Mouse (Mus musculus) intestine, embryonic 15.5 days (tissue): ENCODE results near the gene Muc16. TPM values are rescaled to one million over a fixed set of nuclear protein-coding genes. Genes with fewer than 3 reads are reported as not detected.

Source experiments
- polyA plus RNA-seq: library from polyadenylated mRNA; unstranded; fragments of >200 nt; fragmentation: Nextera tagmentation; extraction: Ambion mirVana; gene quantifications from 2 replicates; pipeline ENCODE4 v1.2.1, GENCODE M21; 2015

Gene Muc16
- polyA plus RNA-seq, 1 experiment from 2014 or later, result 3.5 TPM

Other genes with a start within 250 kb of the Muc16 start
- gene Mbd3l2, start 243.9 kb downstream of the Muc16 start, polyA plus RNA-seq, result not detected in 2 replicates
- 3.4 and 3.7 TPM in 2 replicates for gene Zfp558, start 196.3 kb downstream of the Muc16 start, polyA plus RNA-seq
- gene Mbd3l1, start 196.2 kb downstream of the Muc16 start, polyA plus RNA-seq, result not detected in 2 replicates
- not detected in 2 replicates for gene Olfr24, start 89.5 kb upstream of the Muc16 start, polyA plus RNA-seq
- not detected in 2 replicates for gene Olfr828, start 145.0 kb upstream of the Muc16 start, polyA plus RNA-seq
- gene Olfr829, start 180.4 kb upstream of the Muc16 start, polyA plus RNA-seq, result not detected in 2 replicates
- not detected in 2 replicates for gene Olfr830, start 200.2 kb upstream of the Muc16 start, polyA plus RNA-seq